ENCODE assay signal across 15 mouse cellular contexts in genomic region chr13:38958037-38958436, GRCm38 (mm10). TPM values are rescaled to one million over a fixed set of nuclear protein-coding genes. Genes with fewer than 3 reads are reported as not detected.
DNase-seq lines count a peak whose midpoint lies in the region; ATAC-seq and TF ChIP-seq lines count a peak whose summit lies in the region.
"Had no signal": no experiment of that assay in that cellular context is flagged by ENCODE, and none has a peak within 500 bp of the region (broad histone marks: within the 10 kb centered on the region; RNA-seq: fewer than 3 reads in every experiment).

No protein-coding gene starts in this region.

- TF ChIP-seq CTCF in heart, adult 2 months (IDR thresholded peaks at IDR 0.05), result no peak
- no peak for TF ChIP-seq CTCF in kidney, postnatal 0 days (IDR thresholded peaks at IDR 0.05; ENCODE audit: low read depth)

- no peak overlapping the region for H3K27ac ChIP-seq in heart, adult 2 months
- no peak overlapping the region for H3K27ac ChIP-seq in kidney, postnatal 0 days
- H3K27ac ChIP-seq in liver, embryonic 13.5 days, result no peak overlapping the region
- H3K27ac ChIP-seq: embryonic facial prominence, embryonic 12.5 days; lung, embryonic 15.5 days had no signal

- TF ChIP-seq EP300 in heart, adult 2 months (IDR thresholded peaks at IDR 0.05; ENCODE audit: insufficient read depth, low read depth, low read length), result no peak

- peak overlapping the region; percentile 53 for H3K9ac ChIP-seq in heart, adult 2 months (ENCODE audit: low read depth, low read length)
- no peak overlapping the region for H3K9ac ChIP-seq in kidney, postnatal 0 days (ENCODE audit: low read depth, low read length)
- no peak overlapping the region for H3K9ac ChIP-seq in liver, embryonic 13.5 days
- H3K9ac ChIP-seq: embryonic facial prominence, embryonic 12.5 days; lung, embryonic 15.5 days had no signal

- no peak for DNase-seq in heart, adult 2 months
- DNase-seq in heart, adult 18-20 months, result no peak
- peak; percentile 9 for DNase-seq in kidney, postnatal 0 days (ENCODE audit: low spot score)
- no peak for DNase-seq in kidney, postnatal 25 days
- no peak for DNase-seq in liver, embryonic 13.5 days
- DNase-seq in thymus, postnatal 14 days, result no peak
- DNase-seq in embryo, embryonic 9.5 days (ENCODE audit: extremely low spot score), result no peak
- DNase-seq: adrenal gland, postnatal 36 days; cerebellum, adult 2 months; kidney, postnatal 14 days; thymus, postnatal 4 days had no signal

- 42% methylated on average over 5 of the region's 5 CpGs for WGBS in heart, adult 2 months
- 55% methylated on average over 5 of the region's 5 CpGs for WGBS in kidney, postnatal 0 days
- 67% methylated on average over 5 of the region's 5 CpGs for WGBS in liver, embryonic 13.5 days (ENCODE audit: insufficient replicate concordance)

- H3K4me2 ChIP-seq in kidney, postnatal 0 days (ENCODE audit: low read length), result peak overlapping the region; percentile 8; the same call in 1 of the 2 replicates
- H3K4me2 ChIP-seq in liver, embryonic 13.5 days, result peak overlapping the region; percentile 19; the same call in 1 of the 2 replicates
- H3K4me2 ChIP-seq: embryonic facial prominence, embryonic 12.5 days; lung, embryonic 15.5 days had no signal

- ATAC-seq in kidney, postnatal 0 days (replicated peaks; ENCODE audit: low FRiP score, low read depth), result no peak
- peak; percentile 51 for ATAC-seq in CD4-positive, CD25-positive, alpha-beta regulatory T cell, adult 4 months
- no peak for ATAC-seq in liver, embryonic 13.5 days (ENCODE audit: low read depth)
- ATAC-seq: forebrain, embryonic 14.5 days had no signal

- H3K79me2 ChIP-seq in heart, adult 2 months (replicated peaks; ENCODE audit: control insufficient read depth, insufficient read depth, low read length), result peaks cover 2% of the 10 kb centered on the region; the same call in 1 of the 2 replicates

- H3K36me3 ChIP-seq in heart, adult 2 months (ENCODE audit: control insufficient read depth, insufficient read depth, low read length), result peaks cover 7% of the 10 kb centered on the region
- H3K36me3 ChIP-seq in kidney, postnatal 0 days (ENCODE audit: insufficient read depth, low read length), result peaks cover 20% of the 10 kb centered on the region; the same call in 1 of the 2 replicates
- peaks cover 24% of the 10 kb centered on the region for H3K36me3 ChIP-seq in liver, embryonic 13.5 days

- intact Hi-C loops in heart, adult 2 months (cut with DNase I), result no loop called here

- H3K4me3 ChIP-seq in heart, adult 2 months, result no peak overlapping the region
- H3K4me3 ChIP-seq in kidney, postnatal 0 days (replicated peaks; ENCODE audit: low read depth, low read length), result no peak overlapping the region
- H3K4me3 ChIP-seq in liver, embryonic 13.5 days (replicated peaks), result no peak overlapping the region
- H3K4me3 ChIP-seq: embryonic facial prominence, embryonic 12.5 days; lung, embryonic 15.5 days had no signal

- H3K9me3 ChIP-seq in kidney, postnatal 0 days (replicated peaks; ENCODE audit: low read length), result no peaks in the 10 kb centered on the region
- H3K9me3 ChIP-seq in liver, embryonic 13.5 days (replicated peaks), result no peaks in the 10 kb centered on the region
- H3K9me3 ChIP-seq: embryonic facial prominence, embryonic 12.5 days; lung, embryonic 15.5 days had no signal

- peaks cover 6% of the 10 kb centered on the region for H3K4me1 ChIP-seq in heart, adult 2 months (ENCODE audit: control insufficient read depth, insufficient read depth, low read length)
- H3K4me1 ChIP-seq in kidney, postnatal 0 days (replicated peaks; ENCODE audit: insufficient read depth, low read length), result 0 out of 2 replicates have a peak, but pooled peaks cover 8% of the 10 kb centered on the region
- peaks cover 32% of the 10 kb centered on the region for H3K4me1 ChIP-seq in liver, embryonic 13.5 days (replicated peaks)

- H3K27me3 ChIP-seq in heart, adult 2 months (ENCODE audit: control insufficient read depth, insufficient read depth, low read length), result no peaks in the 10 kb centered on the region
- no peaks in the 10 kb centered on the region for H3K27me3 ChIP-seq in kidney, postnatal 0 days (ENCODE audit: insufficient read depth, low read length)
- H3K27me3 ChIP-seq in liver, embryonic 13.5 days, result no peaks in the 10 kb centered on the region
- H3K27me3 ChIP-seq: embryonic facial prominence, embryonic 12.5 days; lung, embryonic 15.5 days had no signal

- no peak for TF ChIP-seq POLR2A in heart, adult 2 months (IDR thresholded peaks at IDR 0.05; ENCODE audit: insufficient read depth, low read depth, low read length)

RNA-seq across cellular contexts. Expression of gene Slc35b3, which starts 2.6 kb away (rescaled TPM):
- 1 to 10 TPM; 3.5 to 4.8 TPM for total RNA-seq in heart, adult 2 months (2021)
- 5.3 and 12.6 TPM in 2 replicates for polyA plus RNA-seq in heart, adult 2 months (2012; rRNA removed)
- total RNA-seq in heart, adult 18-20 months (2021), result 1 to 10 TPM; 3.6 to 4.1 TPM
- 49.4 and 50.2 TPM in 2 replicates for polyA plus RNA-seq in kidney, postnatal 0 days (2015; fragmentation: Nextera tagmentation; extraction: Ambion mirVana)
- polyA plus RNA-seq in CD4-positive, CD25-positive, alpha-beta regulatory T cell, adult 4 months (2017; shearing (Covaris generic)), result 10 to 100 TPM; 75.2 to 83.9 TPM
- 12.7 and 14.2 TPM in 2 replicates for polyA plus RNA-seq in liver, embryonic 13.5 days (2015; fragmentation: Nextera tagmentation; extraction: Ambion mirVana)
